ENCODE assay signal across 8 mouse cellular contexts in genomic region chr3:105959585-105959984, GRCm38 (mm10). TPM values are rescaled to one million over a fixed set of nuclear protein-coding genes. Genes with fewer than 3 reads are reported as not detected.
A peak's percentile ranks its signal among the peaks of the same experiment; 100 is the strongest.
DNase-seq lines count a peak whose midpoint lies in the region; ATAC-seq and TF ChIP-seq lines count a peak whose summit lies in the region.

No protein-coding gene starts in this region.

- no peaks in the 10 kb centered on the region for H3K27me3 ChIP-seq in kidney, embryonic 15.5 days
- H3K27me3 ChIP-seq in forebrain, postnatal 0 days (ENCODE audit: insufficient read depth, low read length), result no peaks in the 10 kb centered on the region

- H3K4me2 ChIP-seq in kidney, embryonic 15.5 days, result peak overlapping the region; percentile 84
- H3K4me2 ChIP-seq in forebrain, postnatal 0 days (ENCODE audit: low read depth), result peak overlapping the region; percentile 87

- no peaks in the 10 kb centered on the region for H3K9me3 ChIP-seq in kidney, embryonic 15.5 days (replicated peaks)
- H3K9me3 ChIP-seq in forebrain, postnatal 0 days (ENCODE audit: low read length), result no peaks in the 10 kb centered on the region

- ATAC-seq in kidney, embryonic 15.5 days (replicated peaks; ENCODE audit: low FRiP score), result peak; percentile 84
- peak; percentile 54 for ATAC-seq in forebrain, postnatal 0 days

- peak overlapping the region; percentile 98 for H3K4me3 ChIP-seq in kidney, embryonic 15.5 days (replicated peaks)
- peak overlapping the region; percentile 77 for H3K4me3 ChIP-seq in forebrain, postnatal 0 days (ENCODE audit: low read depth, low read length)
- peak overlapping the region; percentile 96 for H3K4me3 ChIP-seq in macrophage (ENCODE audit: inconsistent target)

- peak overlapping the region; percentile 94 for H3K9ac ChIP-seq in kidney, embryonic 15.5 days
- H3K9ac ChIP-seq in forebrain, postnatal 0 days, result peak overlapping the region; percentile 91

- peaks cover 29% of the 10 kb centered on the region for H3K4me1 ChIP-seq in kidney, embryonic 15.5 days
- H3K4me1 ChIP-seq in forebrain, postnatal 0 days (ENCODE audit: insufficient read depth), result peaks cover 17% of the 10 kb centered on the region

- peaks cover 59% of the 10 kb centered on the region for H3K36me3 ChIP-seq in kidney, embryonic 15.5 days
- H3K36me3 ChIP-seq in forebrain, postnatal 0 days (ENCODE audit: insufficient read depth), result peaks cover 36% of the 10 kb centered on the region
- H3K36me3 ChIP-seq in macrophage (ENCODE audit: inconsistent target), result peaks cover 39% of the 10 kb centered on the region

- H3K27ac ChIP-seq in kidney, embryonic 15.5 days, result peak overlapping the region; percentile 71
- peak overlapping the region; percentile 84 for H3K27ac ChIP-seq in forebrain, postnatal 0 days (ENCODE audit: low read depth, low read length)
- H3K27ac ChIP-seq in macrophage, result peak overlapping the region; percentile 68

- no peak for DNase-seq in kidney, postnatal 4 days
- peak; percentile 66 for DNase-seq in ZHBTc4 (ENCODE audit: low read depth, low spot score)
- DNase-seq in forebrain, postnatal 0 days, result no peak
- no peak for DNase-seq in urinary bladder, postnatal 14 days (ENCODE audit: low spot score)
- no peak for DNase-seq in right cerebral cortex, postnatal 4 days
- DNase-seq in yolk sac, embryonic 10.5 days (ENCODE audit: low spot score), result no peak

- 2% methylated on average over 26 of the region's 26 CpGs for WGBS in kidney, embryonic 15.5 days
- under 1% methylated on average over 26 of the region's 26 CpGs for WGBS in forebrain, postnatal 0 days
- 0% methylated on average over 25 of the region's 26 CpGs for WGBS in macrophage (ENCODE audit: missing documents)

- TF ChIP-seq CTCF in forebrain, postnatal 0 days (IDR thresholded peaks at IDR 0.05; ENCODE audit: low read depth), result no peak

- H3K79me2 ChIP-seq in macrophage (ENCODE audit: inconsistent target), result peaks cover 67% of the 10 kb centered on the region

RNA-seq across cellular contexts. Expression of gene Atp5f1, which starts 0.3 kb away (rescaled TPM):
- polyA plus RNA-seq in kidney, embryonic 15.5 days (2015; fragmentation: Nextera tagmentation; extraction: Ambion mirVana), result 491 and 564 TPM in 2 replicates
- total RNA-seq in forebrain, postnatal 0 days (2014; rRNA removed), result 295 and 371 TPM in 2 replicates
- 535 and 605 TPM in 2 replicates for polyA plus RNA-seq in forebrain, postnatal 0 days (2015; fragmentation: Nextera tagmentation; extraction: Ambion mirVana)
- total RNA-seq in macrophage (2018; cell fraction: chromatin; rRNA removed), result 10 to 100 TPM; 16.1 to 90.8 (median 56.0) TPM
- 100 to 1,000 TPM; 145 to 251 (median 202) TPM for total RNA-seq in macrophage (2018; cell fraction: cytosol; rRNA removed)
- 100 to 1,000 TPM in 4 of 26 experiments, 10 to 100 TPM in 22; 32.9 to 108 (median 70.0) TPM for total RNA-seq in macrophage (2018; cell fraction: nucleus; rRNA removed)
- 178 to 432 TPM (median 247 TPM) in 3 replicates for polyA plus RNA-seq in macrophage (2018)

RNA-seq across cellular contexts. Expression of gene Wdr77, which starts 0.4 kb away (rescaled TPM):
- 151 and 158 TPM in 2 replicates for polyA plus RNA-seq in kidney, embryonic 15.5 days (2015; fragmentation: Nextera tagmentation; extraction: Ambion mirVana)
- 49.9 and 64.8 TPM in 2 replicates for total RNA-seq in forebrain, postnatal 0 days (2014; rRNA removed)
- polyA plus RNA-seq in forebrain, postnatal 0 days (2015; fragmentation: Nextera tagmentation; extraction: Ambion mirVana), result 62.2 and 77.7 TPM in 2 replicates
- 10 to 100 TPM in 19 of 26 experiments, 1 to 10 TPM in 7; 5.2 to 35.9 (median 18.0) TPM for total RNA-seq in macrophage (2018; cell fraction: chromatin; rRNA removed)
- 10 to 100 TPM in 18 of 26 experiments, 1 to 10 TPM in 8; 7.1 to 14.5 (median 10.9) TPM for total RNA-seq in macrophage (2018; cell fraction: cytosol; rRNA removed)
- 10 to 100 TPM in 16 of 26 experiments, 1 to 10 TPM in 10; 5.1 to 42.0 (median 11.9) TPM for total RNA-seq in macrophage (2018; cell fraction: nucleus; rRNA removed)
- polyA plus RNA-seq in macrophage (2018), result 11.7 to 27.3 TPM (median 12.7 TPM) in 3 replicates

RNA-seq across cellular contexts. Expression of gene Ovgp1, which starts 13.9 kb away (rescaled TPM):
- polyA plus RNA-seq in kidney, embryonic 15.5 days (2015; fragmentation: Nextera tagmentation; extraction: Ambion mirVana), result 1.6 and 2.0 TPM in 2 replicates
- 5.7 and 6.5 TPM in 2 replicates for total RNA-seq in forebrain, postnatal 0 days (2014; rRNA removed)
- 2.6 and 3.8 TPM in 2 replicates for polyA plus RNA-seq in forebrain, postnatal 0 days (2015; fragmentation: Nextera tagmentation; extraction: Ambion mirVana)
- 1 to 10 TPM in 22 of 26 experiments, under 1 TPM in 3, not detected in 1; 0.60 to 6.2 (median 1.6) TPM for total RNA-seq in macrophage (2018; cell fraction: chromatin; rRNA removed)
- total RNA-seq in macrophage (2018; cell fraction: cytosol; rRNA removed), result under 1 TPM in 6 of 26 experiments, not detected in 20; 0.04 to 0.26 (median 0.24) TPM
- 1 to 10 TPM in 13 of 26 experiments, under 1 TPM in 8, not detected in 5; 0.24 to 3.1 (median 1.6) TPM for total RNA-seq in macrophage (2018; cell fraction: nucleus; rRNA removed)
- 0.10 to 0.22 TPM (median 0.20 TPM) in 3 replicates for polyA plus RNA-seq in macrophage (2018)

RNA-seq across cellular contexts. Expression of gene I830077J02Rik, which starts 27.1 kb away (rescaled TPM):
- 0.24 and 0.53 TPM in 2 replicates for polyA plus RNA-seq in kidney, embryonic 15.5 days (2015; fragmentation: Nextera tagmentation; extraction: Ambion mirVana)
- 0.19 and 0.23 TPM in 2 replicates for total RNA-seq in forebrain, postnatal 0 days (2014; rRNA removed)
- 0.22 and 0.35 TPM in 2 replicates for polyA plus RNA-seq in forebrain, postnatal 0 days (2015; fragmentation: Nextera tagmentation; extraction: Ambion mirVana)
- 10 to 100 TPM in 19 of 26 experiments, 1 to 10 TPM in 7; 2.8 to 56.4 (median 19.7) TPM for total RNA-seq in macrophage (2018; cell fraction: chromatin; rRNA removed)
- 10 to 100 TPM in 21 of 26 experiments, 1 to 10 TPM in 5; 8.0 to 36.7 (median 16.7) TPM for total RNA-seq in macrophage (2018; cell fraction: cytosol; rRNA removed)
- 10 to 100 TPM in 23 of 26 experiments, 1 to 10 TPM in 3; 6.3 to 60.0 (median 23.8) TPM for total RNA-seq in macrophage (2018; cell fraction: nucleus; rRNA removed)
- 5.4 to 14.3 TPM (median 11.3 TPM) in 3 replicates for polyA plus RNA-seq in macrophage (2018)

RNA-seq across cellular contexts. Expression of gene Pifo, which starts 54.9 kb away (rescaled TPM):
- 0.23 and 0.24 TPM in 2 replicates for polyA plus RNA-seq in kidney, embryonic 15.5 days (2015; fragmentation: Nextera tagmentation; extraction: Ambion mirVana)
- 7.1 and 8.2 TPM in 2 replicates for total RNA-seq in forebrain, postnatal 0 days (2014; rRNA removed)
- 10.7 and 12.1 TPM in 2 replicates for polyA plus RNA-seq in forebrain, postnatal 0 days (2015; fragmentation: Nextera tagmentation; extraction: Ambion mirVana)
- not detected for total RNA-seq in macrophage (2018; cell fraction: chromatin; rRNA removed)
- total RNA-seq in macrophage (2018; cell fraction: cytosol; rRNA removed), result not detected
- total RNA-seq in macrophage (2018; cell fraction: nucleus; rRNA removed), result not detected
- not detected in 3 replicates for polyA plus RNA-seq in macrophage (2018)
